Mouse (Mus musculus) limb, embryonic 11.5 days (tissue): ENCODE measurements around the gene Hikeshi. TPM values are rescaled to one million over a fixed set of nuclear protein-coding genes. Genes with fewer than 3 reads are reported as not detected.
A peak's percentile ranks its signal among the peaks of the same experiment; 100 is the strongest.

Experiments
- ATAC-seq: fragments of 200-750 bp; cut with Nextera tagmentation; 2 replicates; pipeline ENCODE4 v1.8.0; 2017; ENCODE audit warnings: low read depth; ENCODE audit not compliant: insufficient number of reproducible peaks, low FRiP score, low TSS enrichment
- DNase-seq: peaks from one replicate; pipeline ENCODE4 v3.0.0-alpha.2; 2015; ENCODE audit warnings: low spot score
- H3K27ac ChIP-seq: fragments of 300-500 bp; sonication (generic); replicated peaks from 2 replicates; pipeline ENCODE4 v1.5.1; 2014; ENCODE audit warnings: low read depth, mild to moderate bottlenecking, low read length
- H3K27me3 ChIP-seq: fragments of 300-500 bp; sonication (generic); 2 replicates; pipeline ENCODE4 v1.6.1; 2014; ENCODE audit warnings: mild to moderate bottlenecking, low read length, mixed read lengths; ENCODE audit not compliant: control insufficient read depth, insufficient read depth
- H3K36me3 ChIP-seq: fragments of 300-500 bp; sonication (generic); 2 replicates; pipeline ENCODE4 v1.6.1; 2014; ENCODE audit warnings: mild to moderate bottlenecking, low read length, moderate library complexity, mixed read lengths; ENCODE audit not compliant: control insufficient read depth, insufficient read depth
- H3K4me1 ChIP-seq: fragments of 300-500 bp; sonication (generic); 2 replicates; pipeline ENCODE4 v1.6.1; 2014; ENCODE audit warnings: low read length, mixed read lengths; ENCODE audit not compliant: control insufficient read depth, insufficient read depth
- H3K4me2 ChIP-seq: fragments of 300-500 bp; sonication (generic); 2 replicates; pipeline ENCODE4 v1.6.1; 2014; ENCODE audit warnings: low read depth, mild to moderate bottlenecking, moderate library complexity; ENCODE audit not compliant: severe bottlenecking
- H3K4me3 ChIP-seq: fragments of 300-500 bp; sonication (generic); 2 replicates; pipeline ENCODE4 v1.5.1; 2014; ENCODE audit warnings: low read depth, low read length
- H3K9ac ChIP-seq: fragments of 300-500 bp; sonication (generic); 2 replicates; pipeline ENCODE4 v1.6.1; 2014; ENCODE audit warnings: mild to moderate bottlenecking, low read length
- H3K9me3 ChIP-seq: fragments of 300-500 bp; sonication (generic); 2 replicates; pipeline ENCODE4 v1.6.1; 2016; ENCODE audit warnings: low read length; ENCODE audit not compliant: control insufficient read depth
- WGBS: fragments of 180-500 bp; shearing (Covaris S2); extraction: QIAGEN DNeasy Blood & Tissue Kit; methylation state at CpG from one replicate; pipeline ENCODE4 v1.1.7; 2014; 5-methylcytosine and 5-hydroxymethylcytosine counted together
- polyA plus RNA-seq: library from polyadenylated mRNA; unstranded; fragments of >200 nt; fragmentation: Nextera tagmentation; extraction: Ambion mirVana; gene quantifications from 2 replicates; pipeline ENCODE4 v1.2.1, GENCODE M21; 2014

The Hikeshi gene
- 125 and 149 TPM in 2 replicates for polyA plus RNA-seq

DNA sequence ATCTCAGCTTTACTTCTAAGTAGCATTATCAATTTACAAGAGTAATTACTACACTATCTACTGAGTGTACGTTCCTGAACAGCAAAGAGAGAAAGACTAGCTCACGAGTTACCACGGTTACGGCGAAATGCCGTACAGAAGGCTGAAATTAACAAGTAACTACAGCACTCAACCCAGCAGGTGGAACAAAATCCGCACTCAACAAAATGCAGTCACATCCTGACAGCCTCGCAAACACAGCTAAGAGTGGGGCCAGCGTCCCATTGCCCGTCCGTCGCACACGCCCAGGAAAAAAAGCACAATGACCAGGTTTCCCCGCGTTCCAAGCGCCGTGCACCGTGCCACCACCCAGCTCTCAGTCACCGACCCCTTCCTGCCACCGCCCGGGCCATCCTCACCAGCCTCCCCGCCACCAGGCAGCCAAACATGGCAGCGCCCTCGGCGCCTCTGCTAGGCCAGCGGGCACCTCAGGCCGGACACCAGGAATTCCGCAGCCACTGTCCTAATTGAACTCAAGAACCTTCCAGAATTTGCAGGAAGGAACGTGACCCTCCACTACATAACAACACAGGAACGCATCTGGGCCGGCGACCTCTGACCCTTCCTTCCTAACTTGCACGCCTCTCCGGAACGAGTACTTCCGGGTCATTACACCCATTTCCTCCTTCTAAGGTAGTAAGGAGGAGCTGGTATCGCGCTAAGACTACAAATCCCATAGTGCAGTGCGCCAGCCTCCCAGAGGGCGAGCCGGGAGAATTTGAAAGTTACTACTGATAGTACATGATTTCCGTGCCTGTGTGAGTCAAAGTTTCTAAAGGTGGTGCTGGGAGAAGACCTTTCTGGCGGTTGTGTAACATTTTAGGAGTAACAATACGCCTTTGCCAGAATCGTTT is at the start of gene Hikeshi:
TSS of gene Hikeshi (minus strand) at position 634 of the 893 bp plus-strand sequence.
- H3K9me3 ChIP-seq = no peaks in the 10 kb centered on the region
- H3K27ac ChIP-seq = peak within 1 kb of the TSS; percentile 42; the same call in 1 of the 2 replicates
- peak; percentile 96 for DNase-seq
- no peaks in the 10 kb centered on the region for H3K36me3 ChIP-seq
- peak within 1 kb of the TSS; percentile 62 for H3K4me2 ChIP-seq
- peak within 1 kb of the TSS; percentile 73 for H3K9ac ChIP-seq
- H3K27me3 ChIP-seq = no peaks in the 10 kb centered on the region
- H3K4me1 ChIP-seq = peaks cover 4% of the 10 kb centered on the region; the same call in 1 of the 2 replicates
- peak within 1 kb of the TSS; percentile 77 for H3K4me3 ChIP-seq
- WGBS = under 1% methylated on average over 45 of the region's 45 CpGs
- ATAC-seq = peak; percentile 97

DNA sequence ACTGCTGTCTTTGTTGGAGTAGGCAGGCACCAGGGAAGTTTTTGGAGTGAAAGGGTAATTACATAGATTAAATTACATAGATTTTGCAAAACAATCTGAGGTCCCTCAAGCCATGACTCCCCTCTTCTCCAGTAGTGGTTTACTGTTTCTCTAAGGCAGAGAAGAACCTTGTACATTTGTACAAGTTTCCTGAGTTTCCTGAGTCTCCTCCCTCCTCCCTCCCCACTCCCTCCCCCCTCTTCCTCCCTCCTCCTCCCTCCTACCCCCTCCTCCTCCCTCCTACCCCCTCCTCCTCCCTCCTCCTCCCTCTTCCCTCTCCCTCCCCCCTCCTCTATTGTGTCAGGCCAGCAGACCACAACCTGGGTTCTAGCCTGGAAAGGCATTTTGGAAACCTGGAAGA is 43.4 kb upstream of the Hikeshi start:
- Histone ChIP-seq H3K27me3 (no peaks in the 10 kb centered on the region), H3K27ac (no peak overlapping the region), H3K4me3 (no peak overlapping the region), H3K4me2 (no peak overlapping the region), H3K4me1 (no peaks in the 10 kb centered on the region), H3K9ac (no peak overlapping the region), H3K9me3 (no peaks in the 10 kb centered on the region), H3K36me3 (no peaks in the 10 kb centered on the region)
- DNase-seq (no peak), ATAC-seq (no peak)

DNA sequence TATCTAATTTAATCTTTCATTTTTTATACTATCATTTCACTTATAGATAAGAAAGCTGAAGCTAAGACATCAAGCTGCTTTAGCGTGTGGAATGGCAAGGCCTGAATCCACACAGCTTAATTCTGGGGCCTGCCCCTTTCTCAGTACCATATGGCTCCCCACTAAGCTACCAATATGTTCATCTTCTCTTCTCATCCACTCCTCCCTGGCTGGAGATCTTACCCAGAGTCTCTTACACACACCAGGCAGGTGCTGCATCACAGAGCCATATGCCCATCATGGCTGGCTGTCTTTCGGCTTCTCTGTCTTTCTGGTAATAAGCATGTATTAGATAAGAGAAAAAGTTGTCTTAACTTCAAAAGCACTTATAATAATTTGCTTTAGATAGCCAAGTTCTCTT is 42.4 kb upstream of the Hikeshi start:
- H3K4me1 ChIP-seq = peaks cover 5% of the 10 kb centered on the region; the same call in 1 of the 2 replicates
- H3K4me2 ChIP-seq = no peak overlapping the region
- no peaks in the 10 kb centered on the region for H3K9me3 ChIP-seq
- no peak overlapping the region for H3K27ac ChIP-seq
- H3K27me3 ChIP-seq = no peaks in the 10 kb centered on the region
- H3K36me3 ChIP-seq = no peaks in the 10 kb centered on the region
- H3K4me3 ChIP-seq = no peak overlapping the region
- DNase-seq (no peak), ATAC-seq (no peak)
- no peak overlapping the region for H3K9ac ChIP-seq
- WGBS = 89% methylated on average over 2 of the region's 2 CpGs

GRCm38 (mm10) chr7:89981557-89981956 is 40.6 kb upstream of the Hikeshi start:
- H3K4me2 ChIP-seq = peak overlapping the region; percentile 44
- no peaks in the 10 kb centered on the region for H3K27me3 ChIP-seq
- H3K4me1 ChIP-seq = peaks cover 5% of the 10 kb centered on the region; the same call in 1 of the 2 replicates
- WGBS = 14% methylated on average over 10 of the region's 10 CpGs
- no peak for DNase-seq
- H3K36me3 ChIP-seq = no peaks in the 10 kb centered on the region
- H3K9me3 ChIP-seq = no peaks in the 10 kb centered on the region
- peak overlapping the region; percentile 93 for H3K9ac ChIP-seq
- no peak overlapping the region for H3K27ac ChIP-seq
- peak overlapping the region; percentile 80 for H3K4me3 ChIP-seq
- ATAC-seq = peak; percentile 52; the same call in 1 of the 2 replicates

DNA sequence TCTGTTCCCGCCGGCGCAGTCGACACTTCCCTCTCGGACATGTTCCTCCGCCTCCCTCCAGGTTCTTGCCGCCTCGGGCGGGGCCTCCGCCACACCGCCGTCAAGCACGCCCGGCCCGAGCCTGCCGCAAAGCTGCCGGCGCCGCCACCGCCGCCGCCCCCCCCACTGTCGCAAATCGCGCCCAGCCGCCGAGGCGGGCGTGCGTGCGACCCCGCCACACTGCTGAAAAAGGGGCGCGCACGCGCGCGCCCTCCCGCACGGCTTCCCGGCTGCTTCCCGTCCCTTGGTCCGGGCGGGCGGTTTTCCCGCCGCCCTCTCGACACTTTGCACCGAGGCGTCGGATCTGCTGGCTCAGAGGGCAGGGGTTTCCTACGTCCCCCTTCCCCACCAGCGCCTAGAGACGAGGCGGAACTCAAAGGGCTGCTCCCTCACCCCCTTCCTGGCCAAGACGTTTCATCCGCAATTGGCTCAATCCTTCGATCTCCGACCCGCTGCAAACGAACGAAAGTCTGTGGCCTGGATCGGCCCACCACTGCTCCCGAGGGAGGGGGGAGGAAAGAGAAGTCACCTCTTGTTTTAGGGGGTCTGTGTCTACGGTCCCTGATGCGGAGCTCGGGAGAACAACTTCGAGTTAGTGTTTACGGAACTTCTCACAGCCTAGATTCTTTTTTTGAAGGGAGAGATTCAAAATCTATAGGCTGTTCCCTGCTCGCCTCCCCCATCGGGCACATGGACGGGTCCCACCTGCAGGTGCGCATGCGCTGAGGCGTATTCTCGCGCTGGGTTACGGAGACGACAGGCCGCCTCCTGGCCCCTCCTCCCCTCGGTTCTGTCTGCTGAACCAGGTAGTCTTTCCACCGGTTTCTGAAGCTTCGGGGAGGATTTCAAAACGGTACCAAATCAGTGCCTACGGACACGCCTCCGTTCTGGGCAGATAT is 39.8 kb upstream of the Hikeshi start, which contains the start of gene Eed:
TSS of gene Eed (minus strand) at position 499 of the 938 bp plus-strand sequence.
- no peaks in the 10 kb centered on the region for H3K9me3 ChIP-seq
- peak; percentile 96 for DNase-seq
- peak within 1 kb of the TSS; percentile 44 for H3K4me2 ChIP-seq
- H3K9ac ChIP-seq = peak within 1 kb of the TSS; percentile 93
- no peaks in the 10 kb centered on the region for H3K36me3 ChIP-seq
- peak within 1 kb of the TSS; percentile 80 for H3K4me3 ChIP-seq
- H3K27me3 ChIP-seq = no peaks in the 10 kb centered on the region
- WGBS = under 1% methylated on average over 87 of the region's 87 CpGs
- H3K27ac ChIP-seq = peak within 1 kb of the TSS; percentile 99
- H3K4me1 ChIP-seq = peaks cover 5% of the 10 kb centered on the region; the same call in 1 of the 2 replicates
- ATAC-seq = peak; percentile 88

DNA sequence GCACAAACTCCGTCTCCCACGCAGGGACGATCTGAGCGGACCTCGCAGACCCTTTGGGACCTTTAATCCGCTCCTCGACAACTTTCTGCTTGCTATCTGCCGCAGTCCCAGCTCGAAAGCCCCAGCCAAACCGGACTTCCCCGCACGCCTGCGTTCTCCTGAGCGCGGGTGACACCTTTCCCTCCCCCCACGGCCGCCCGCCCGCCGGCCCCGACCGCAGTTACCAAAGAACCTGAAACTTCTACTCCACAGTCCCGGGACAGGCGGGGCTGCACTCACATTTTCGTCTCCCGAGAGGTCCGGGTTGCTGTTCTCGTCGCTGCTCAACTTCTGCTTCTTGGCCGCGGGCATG is 39.1 kb upstream of the Hikeshi start:
- Histone ChIP-seq H3K27me3 (no peaks in the 10 kb centered on the region), H3K4me2 (peak overlapping the region; percentile 44), H3K9ac (peak overlapping the region; percentile 93), H3K4me1 (peaks cover 5% of the 10 kb centered on the region; the same call in 1 of the 2 replicates), H3K9me3 (no peaks in the 10 kb centered on the region), H3K27ac (peak overlapping the region; percentile 99), H3K4me3 (peak overlapping the region; percentile 80), H3K36me3 (peaks cover 2% of the 10 kb centered on the region; the same call in 1 of the 2 replicates)
- DNase-seq (no peak), ATAC-seq (no peak; the same call in none of the 2 replicates)
- 1% methylated on average over 31 of the region's 31 CpGs for WGBS

DNA sequence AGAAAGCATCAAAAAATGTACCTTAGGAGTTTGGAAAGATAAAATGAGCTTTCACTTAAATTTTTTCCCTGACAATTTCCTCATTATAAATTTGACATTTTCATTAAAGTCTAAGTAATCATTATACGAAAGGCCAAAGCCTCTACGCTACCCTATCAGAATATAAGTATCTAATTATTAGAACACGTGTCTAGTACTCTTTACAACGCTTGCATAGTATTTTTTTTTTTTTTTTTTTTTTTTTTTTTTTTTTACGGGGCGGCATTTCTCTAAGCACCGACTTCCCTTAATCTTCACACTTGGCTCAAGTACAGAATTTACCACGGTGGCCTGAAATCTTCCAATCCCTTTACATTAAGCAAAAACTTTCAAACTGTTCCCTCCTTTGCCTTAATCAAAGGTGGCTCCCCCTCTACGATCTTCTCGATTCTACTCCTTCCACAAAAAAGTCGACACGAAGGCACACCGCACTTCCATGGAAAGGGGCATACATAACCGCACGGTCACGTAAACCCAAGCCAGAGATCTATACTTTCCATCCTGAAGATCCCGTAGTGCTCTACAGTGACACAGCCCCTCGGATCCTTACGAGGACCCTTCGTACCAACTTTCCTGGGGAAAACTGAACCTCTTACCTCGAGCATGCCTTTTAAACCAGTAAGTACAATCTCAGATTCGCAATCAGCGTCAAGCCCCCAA is 38.6 kb upstream of the Hikeshi start:
- 5% methylated on average over 23 of the region's 23 CpGs for WGBS
- H3K4me2 ChIP-seq = peak overlapping the region; percentile 44
- H3K36me3 ChIP-seq = peaks cover 4% of the 10 kb centered on the region; the same call in 1 of the 2 replicates
- no peak for ATAC-seq
- peaks cover 5% of the 10 kb centered on the region; the same call in 1 of the 2 replicates for H3K4me1 ChIP-seq
- H3K27ac ChIP-seq = peak overlapping the region; percentile 99
- H3K9me3 ChIP-seq = no peaks in the 10 kb centered on the region
- H3K9ac ChIP-seq = peak overlapping the region; percentile 93
- H3K4me3 ChIP-seq = peak overlapping the region; percentile 80
- no peak for DNase-seq
- no peaks in the 10 kb centered on the region for H3K27me3 ChIP-seq
